Mouse (Mus musculus) lung, embryonic 14.5 days (tissue): ENCODE results near the gene Smco2. TPM values are rescaled to one million over a fixed set of nuclear protein-coding genes. Genes with fewer than 3 reads are reported as not detected.

Experiments used
- ATAC-seq: fragments of 200-750 bp; cut with Nextera tagmentation; 2 replicates; pipeline ENCODE4 v1.8.0; 2017; ENCODE audit warnings: mild to moderate bottlenecking, moderate TSS enrichment, moderate library complexity; ENCODE audit not compliant: insufficient read depth
- DNase-seq: peaks from one replicate; pipeline ENCODE4 v3.0.0-alpha.2; 2015
- H3K27ac ChIP-seq: fragments of 300-500 bp; sonication (generic); 2 replicates; pipeline ENCODE4 v1.5.1; 2014; ENCODE audit warnings: low read depth, mild to moderate bottlenecking, moderate library complexity
- H3K27me3 ChIP-seq: fragments of 300-500 bp; sonication (generic); 2 replicates; pipeline ENCODE4 v1.6.1; 2014; ENCODE audit warnings: low read length, control low read depth; ENCODE audit not compliant: insufficient read depth
- H3K36me3 ChIP-seq: fragments of 300-500 bp; sonication (generic); 2 replicates; pipeline ENCODE4 v1.6.1; 2014; ENCODE audit warnings: control low read depth; ENCODE audit not compliant: insufficient read depth
- H3K4me1 ChIP-seq: fragments of 300-500 bp; sonication (generic); 2 replicates; pipeline ENCODE4 v1.6.1; 2014; ENCODE audit warnings: antibody characterized with exemption, control low read depth; ENCODE audit not compliant: insufficient read depth
- H3K4me2 ChIP-seq: fragments of 300-500 bp; sonication (generic); 2 replicates; pipeline ENCODE4 v1.6.1; 2014; ENCODE audit warnings: mild to moderate bottlenecking
- H3K4me3 ChIP-seq: fragments of 300-500 bp; sonication (generic); 2 replicates; pipeline ENCODE4 v1.5.1; 2014; ENCODE audit warnings: low read depth, low read length
- H3K9ac ChIP-seq: fragments of 300-500 bp; sonication (generic); 2 replicates; pipeline ENCODE4 v1.6.1; 2014
- H3K9me3 ChIP-seq: fragments of 300-500 bp; sonication (generic); 2 replicates; pipeline ENCODE4 v1.6.1; 2016; ENCODE audit warnings: low read depth, low read length, control low read depth
- CTCF ChIP-seq: IDR thresholded peaks from 2 replicates; pipeline ENCODE4 v1.5.1; 2016; ENCODE audit warnings: antibody characterized with exemption, low read depth
- WGBS: fragments of 180-500 bp; shearing (Covaris S2); extraction: QIAGEN DNeasy Blood & Tissue Kit; methylation state at CpG from one replicate; pipeline ENCODE4 v1.1.7; 2014; 5-methylcytosine and 5-hydroxymethylcytosine counted together
- polyA plus RNA-seq: library from polyadenylated mRNA; unstranded; fragments of >200 nt; fragmentation: Nextera tagmentation; extraction: Ambion mirVana; gene quantifications from 2 replicates; pipeline ENCODE4 v1.2.1, GENCODE M21; 2014

Gene Smco2
- polyA plus RNA-seq, 1 experiment from 2014 or later, result not detected

DNA sequence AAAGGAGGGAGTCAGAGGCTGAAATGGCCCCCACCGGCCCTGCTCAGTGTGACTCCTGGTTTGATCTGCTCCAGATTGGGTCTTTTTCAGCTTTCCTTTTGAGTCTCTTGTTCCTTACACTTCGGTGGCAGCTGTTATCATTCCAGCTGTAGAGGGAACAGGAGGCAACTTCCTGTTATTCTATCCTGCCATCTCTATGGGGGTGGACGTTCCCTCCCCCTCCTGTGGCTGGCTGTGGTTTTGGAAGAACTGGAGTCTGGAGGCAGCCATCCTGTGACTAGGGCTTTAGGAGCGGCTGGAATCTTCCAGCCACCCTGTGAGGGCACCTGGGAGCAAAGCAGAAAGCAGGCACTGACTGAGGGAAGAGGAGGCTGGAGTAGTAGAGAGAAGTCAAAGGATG lies 34.9 kb downstream of the Smco2 start:
- ATAC-seq (no peak), DNase-seq (peak; percentile 61)
- no peaks in the 10 kb centered on the region for H3K36me3 ChIP-seq
- H3K27ac ChIP-seq, result peak overlapping the region; percentile 4; the same call in 1 of the 2 replicates
- no peaks in the 10 kb centered on the region for H3K27me3 ChIP-seq
- peaks cover 13% of the 10 kb centered on the region for H3K4me1 ChIP-seq
- H3K4me3 ChIP-seq, result no peak overlapping the region
- H3K4me2 ChIP-seq, result no peak overlapping the region
- no peak overlapping the region for H3K9ac ChIP-seq
- WGBS, result 15% methylated on average over 4 of the region's 4 CpGs
- H3K9me3 ChIP-seq, result no peaks in the 10 kb centered on the region
- TF ChIP-seq CTCF, result no peak

DNA sequence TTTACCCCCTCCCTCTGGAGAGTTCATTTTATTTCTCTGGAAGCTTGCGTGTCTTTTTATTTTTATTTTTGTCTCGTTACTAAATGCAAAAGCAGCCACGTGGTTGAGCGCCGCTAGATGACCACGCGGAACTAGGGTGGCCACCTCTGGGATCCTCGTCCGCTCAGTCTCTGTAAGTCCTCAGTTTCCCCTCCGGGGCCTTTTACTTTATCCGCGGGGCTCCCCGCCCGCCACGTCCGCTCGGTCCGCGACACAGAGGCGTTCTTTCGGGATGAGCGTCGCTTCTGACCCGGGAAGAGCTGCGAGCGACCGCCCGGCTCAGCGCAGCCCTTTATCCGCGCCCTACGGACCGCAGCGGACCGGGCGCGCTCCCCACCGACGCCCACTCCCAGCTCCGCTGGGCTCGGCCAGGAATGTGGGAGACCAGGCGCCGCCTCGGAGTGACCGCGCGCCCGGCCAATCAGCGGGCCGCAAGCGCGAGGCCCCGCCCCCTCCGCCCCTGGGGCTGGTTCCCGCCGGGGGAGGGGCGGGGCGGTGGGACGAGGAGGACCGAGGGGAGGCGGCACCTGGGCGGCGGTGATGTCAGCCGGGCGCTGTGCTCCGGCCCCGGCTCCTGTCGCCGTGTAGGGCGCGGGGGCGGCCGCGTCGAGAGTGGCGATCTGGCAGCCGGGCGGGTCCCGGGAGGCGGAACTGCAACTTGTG lies 38.2 kb downstream of the Smco2 start, which contains the start of gene Ppfibp1:
Ppfibp1 (plus strand) TSS at position 530 of the 702 bp plus-strand sequence.
- no peaks in the 10 kb centered on the region for H3K9me3 ChIP-seq
- peak within 1 kb of the TSS; percentile 89 for H3K9ac ChIP-seq
- H3K4me1 ChIP-seq, result peaks cover 18% of the 10 kb centered on the region
- H3K36me3 ChIP-seq, result no peaks in the 10 kb centered on the region
- no peak for TF ChIP-seq CTCF
- peak; percentile 97 for ATAC-seq
- DNase-seq, result peak; percentile 97
- peak within 1 kb of the TSS; percentile 82 for H3K4me2 ChIP-seq
- H3K27ac ChIP-seq, result peak within 1 kb of the TSS; percentile 82
- peak within 1 kb of the TSS; percentile 78 for H3K4me3 ChIP-seq
- WGBS, result under 1% methylated on average over 71 of the region's 80 CpGs
- H3K27me3 ChIP-seq, result no peaks in the 10 kb centered on the region

DNA sequence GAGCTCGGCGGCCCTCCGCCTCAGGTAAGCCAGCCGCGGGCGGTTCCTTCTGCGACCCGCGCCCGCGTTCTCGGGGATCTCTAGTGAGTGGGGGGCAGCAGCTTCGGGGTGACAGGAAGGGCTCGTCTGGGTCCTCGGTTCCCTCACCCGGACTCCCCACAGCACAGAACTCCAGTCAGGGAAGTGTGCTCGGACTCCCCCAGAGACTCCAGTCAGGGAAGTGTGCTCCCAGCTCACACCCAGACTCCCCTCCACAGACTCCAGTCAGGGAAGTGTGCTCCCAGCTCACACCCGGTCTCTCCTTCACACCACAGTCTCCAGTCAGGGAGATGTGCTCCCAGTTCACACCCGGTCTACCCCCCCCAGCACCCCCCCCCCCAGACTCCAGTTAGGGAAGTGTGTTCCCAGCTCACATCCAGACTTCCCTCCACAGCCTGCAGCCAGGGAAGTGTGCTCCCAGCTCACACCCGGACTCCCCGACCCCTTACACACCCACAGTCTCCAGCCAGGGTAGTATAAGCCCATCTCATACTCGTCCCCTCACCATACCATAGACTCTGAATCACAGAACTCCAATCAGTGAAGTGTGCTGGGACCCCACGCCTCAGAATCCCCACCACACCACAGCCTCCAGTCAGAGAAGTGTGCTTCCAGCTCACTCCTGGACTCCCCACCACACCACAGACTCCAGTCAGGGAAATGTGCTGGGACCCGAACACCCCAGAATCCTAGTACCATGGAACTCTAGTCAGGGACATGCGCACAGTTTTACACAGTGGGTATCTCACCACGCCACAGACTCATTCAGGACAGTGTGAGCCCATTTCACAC lies 39.0 kb downstream of the Smco2 start:
- no peaks in the 10 kb centered on the region for H3K36me3 ChIP-seq
- peak overlapping the region; percentile 78 for H3K4me3 ChIP-seq
- H3K4me1 ChIP-seq, result peaks cover 18% of the 10 kb centered on the region
- peak overlapping the region; percentile 82 for H3K27ac ChIP-seq
- 8% methylated on average over 26 of the region's 26 CpGs for WGBS
- no peaks in the 10 kb centered on the region for H3K27me3 ChIP-seq
- H3K4me2 ChIP-seq, result peak overlapping the region; percentile 82
- no peak for TF ChIP-seq CTCF
- DNase-seq, result peak; percentile 62
- no peaks in the 10 kb centered on the region for H3K9me3 ChIP-seq
- peak overlapping the region; percentile 89 for H3K9ac ChIP-seq
- peak; percentile 75 for ATAC-seq

DNA sequence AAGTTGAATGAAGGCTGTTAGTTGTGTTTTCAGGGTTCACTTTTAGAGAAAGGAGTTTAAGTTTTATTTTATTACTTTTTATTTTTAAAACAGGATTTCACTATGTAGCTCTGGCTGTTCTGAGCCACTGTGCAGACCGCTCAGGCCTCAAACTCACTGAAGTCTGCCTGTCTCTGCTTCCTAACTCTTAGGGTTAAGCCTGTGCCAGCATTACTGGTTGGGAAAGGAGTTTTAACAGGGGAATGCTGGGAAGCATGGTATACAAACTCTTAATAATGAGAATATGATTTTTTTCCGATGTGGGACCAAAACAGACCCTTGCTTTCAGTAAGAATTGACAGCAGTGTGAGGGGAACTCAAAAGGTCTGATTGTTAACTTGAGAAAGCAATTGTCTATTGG lies 40.3 kb downstream of the Smco2 start:
- peak overlapping the region; percentile 47; the same call in 1 of the 2 replicates for H3K27ac ChIP-seq
- WGBS, result 60% methylated on average over 2 of the region's 2 CpGs

DNA sequence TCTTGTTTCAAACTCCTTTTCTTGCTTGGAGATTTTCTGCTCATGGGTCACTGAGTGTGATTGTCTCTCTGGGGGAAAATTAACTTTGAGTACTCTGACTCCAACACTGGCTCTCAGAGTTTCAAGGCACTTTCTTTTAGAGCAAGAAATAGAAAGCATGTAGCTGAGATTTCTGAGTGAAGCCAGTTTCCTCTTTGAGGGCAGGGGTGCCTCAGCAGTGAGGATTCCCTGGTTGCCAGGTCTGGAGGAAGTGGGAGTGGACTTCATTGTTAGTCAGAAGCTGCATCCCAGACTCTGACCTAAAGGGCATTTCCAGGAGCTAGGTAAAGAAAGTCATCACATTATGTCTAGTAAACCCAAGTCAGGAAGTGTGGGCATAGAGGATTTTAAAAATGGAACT lies 40.7 kb downstream of the Smco2 start:
- H3K9ac ChIP-seq, result peak overlapping the region; percentile 32; the same call in 1 of the 2 replicates
- H3K4me3 ChIP-seq, result no peak overlapping the region; the same call in 1 of the 2 replicates
- no peaks in the 10 kb centered on the region for H3K27me3 ChIP-seq
- peaks cover 12% of the 10 kb centered on the region for H3K4me1 ChIP-seq
- H3K36me3 ChIP-seq, result no peaks in the 10 kb centered on the region
- no peak for ATAC-seq
- H3K27ac ChIP-seq, result peak overlapping the region; percentile 47; the same call in 1 of the 2 replicates
- DNase-seq, result peak; percentile 53
- TF ChIP-seq CTCF, result no peak
- no peaks in the 10 kb centered on the region for H3K9me3 ChIP-seq
- peak overlapping the region; percentile 82 for H3K4me2 ChIP-seq

More for the DNA sequence above, 40.3 kb downstream of the Smco2 start:
- no peak for ATAC-seq
- Histone ChIP-seq H3K4me2 (peak overlapping the region; percentile 82), H3K4me3 (peak overlapping the region; percentile 78; the same call in 1 of the 2 replicates), H3K9ac (peak overlapping the region; percentile 32; the same call in 1 of the 2 replicates), H3K27me3 (no peaks in the 10 kb centered on the region), H3K4me1 (peaks cover 12% of the 10 kb centered on the region), H3K9me3 (no peaks in the 10 kb centered on the region), H3K36me3 (no peaks in the 10 kb centered on the region)
- DNase-seq, result no peak
- TF ChIP-seq CTCF, result no peak

DNA sequence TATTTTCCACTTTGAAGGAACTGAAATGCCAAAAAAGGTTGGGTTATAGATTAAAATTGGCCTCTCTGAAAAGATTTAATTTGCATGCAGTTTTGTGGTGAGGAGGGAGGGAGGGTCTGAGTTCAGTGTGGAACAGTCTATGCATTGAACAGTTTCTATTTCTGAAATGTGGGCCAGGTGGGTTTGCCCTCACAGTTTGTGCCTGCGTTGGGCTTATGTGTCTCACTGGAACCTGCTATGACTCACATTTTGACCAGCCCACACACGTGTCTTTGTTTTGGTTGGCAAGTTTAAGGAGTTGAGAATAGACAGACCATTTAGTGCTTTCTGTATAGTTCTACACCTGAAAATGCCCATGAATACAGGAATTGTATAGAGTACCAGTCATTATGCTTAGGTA lies 44.0 kb downstream of the Smco2 start:
- Histone ChIP-seq H3K27ac (no peak overlapping the region), H3K9me3 (no peaks in the 10 kb centered on the region), H3K4me1 (peaks cover 12% of the 10 kb centered on the region), H3K4me3 (no peak overlapping the region), H3K36me3 (no peaks in the 10 kb centered on the region), H3K4me2 (no peak overlapping the region), H3K27me3 (no peaks in the 10 kb centered on the region), H3K9ac (no peak overlapping the region)
- ATAC-seq (no peak), DNase-seq (no peak)
- no peak for TF ChIP-seq CTCF
- 51% methylated on average over 2 of the region's 2 CpGs for WGBS

DNA sequence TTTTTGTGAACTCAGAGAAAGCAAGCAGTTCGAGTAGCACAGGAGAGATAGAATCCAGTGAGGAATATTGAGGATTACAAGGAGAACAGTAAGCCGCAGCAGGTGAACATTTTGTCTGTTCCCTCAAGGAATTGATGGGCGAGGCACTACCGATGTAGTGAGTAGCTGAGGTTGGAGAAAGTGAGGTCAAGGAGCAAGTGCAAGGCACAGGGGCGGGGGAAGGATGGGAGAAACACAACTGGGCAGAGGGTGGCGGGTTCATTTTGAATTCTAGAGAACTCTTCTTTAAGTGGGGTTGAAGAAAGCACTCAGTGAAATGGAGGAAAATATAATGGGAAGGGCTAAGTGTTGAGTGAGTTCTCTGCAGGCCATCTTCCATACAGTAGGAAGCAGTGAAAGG lies 48.8 kb downstream of the Smco2 start:
- H3K9me3 ChIP-seq, result no peaks in the 10 kb centered on the region
- no peak for TF ChIP-seq CTCF
- no peak overlapping the region for H3K4me3 ChIP-seq
- no peak overlapping the region for H3K27ac ChIP-seq
- no peak for DNase-seq
- 81% methylated on average over 6 of the region's 6 CpGs for WGBS
- no peaks in the 10 kb centered on the region for H3K27me3 ChIP-seq
- no peaks in the 10 kb centered on the region for H3K36me3 ChIP-seq
- no peak for ATAC-seq
- no peak overlapping the region for H3K9ac ChIP-seq
- H3K4me2 ChIP-seq, result no peak overlapping the region
- no peaks in the 10 kb centered on the region for H3K4me1 ChIP-seq
